Mouse (Mus musculus) neutrophil, adult 83 days (primary cell): Measurements from ENCODE around the gene Cirbp. TPM values are rescaled to one million over a fixed set of nuclear protein-coding genes. Genes with fewer than 3 reads are reported as not detected.

Source experiments
- total RNA-seq, 2 experiments: library from RNA; stranded (reverse); gene quantifications; one replicate each; pipeline ENCODE4 v1.2.4; 2023

The Cirbp gene
- total RNA-seq, result 10 to 100 TPM; 33.5 to 40.3 TPM

GRCm38 (mm10) chr10:80165392-80166128 lies at the start of gene Cirbp:
TSS of gene Cirbp (plus strand) at chr10:80165985.

GRCm38 (mm10) chr10:80138553-80139438 lies 27.0 kb upstream of the Cirbp start, which contains the start of gene Atp5d:
TSS of gene Atp5d (plus strand) at chr10:80138632.

GRCm38 (mm10) chr10:80140666-80141035 lies 25.1 kb upstream of the Cirbp start, which contains the start of gene Cbarp:
TSS of gene Cbarp (minus strand) at chr10:80140835.

GRCm38 (mm10) chr10:80147719-80148601 lies 17.8 kb upstream of the Cirbp start, which contains the start of gene Midn:
TSS of gene Midn (plus strand) at chr10:80148272.

GRCm38 (mm10) chr10:80172527-80173292 lies 6.9 kb downstream of the Cirbp start, which contains the start of gene 1600002K03Rik:
TSS of gene 1600002K03Rik (plus strand) at chr10:80172944.

GRCm38 (mm10) chr10:80179068-80180051 lies 13.6 kb downstream of the Cirbp start, which contains the start of gene Efna2:
TSS of gene Efna2 (plus strand) at chr10:80179482.

Other genes with a start within 250 kb of the Cirbp start
- gene Kiss1r, start 249.0 kb upstream of the Cirbp start, total RNA-seq, result 1 to 10 TPM; 4.2 to 5.2 TPM
- 100 to 1,000 TPM; 448 to 486 TPM for gene R3hdm4, start 244.8 kb upstream of the Cirbp start, total RNA-seq
- 100 to 1,000 TPM; 176 to 193 TPM for gene Arid3a, start 238.9 kb upstream of the Cirbp start, total RNA-seq
- 1 to 10 TPM; 8.5 to 9.7 TPM for gene Wdr18, start 205.8 kb upstream of the Cirbp start, total RNA-seq
- under 1 TPM in 1 of 2 experiments, not detected in 1; 0.20 TPM for gene Grin3b, start 195.3 kb upstream of the Cirbp start, total RNA-seq
- gene Tmem259, start 181.7 kb upstream of the Cirbp start, total RNA-seq, result 10 to 100 TPM; 64.3 to 74.9 TPM
- gene Cnn2, start 177.4 kb upstream of the Cirbp start, total RNA-seq, result 100 to 1,000 TPM; 518 to 532 TPM
- 100 to 1,000 TPM; 108 to 114 TPM for gene Abca7, start 169.5 kb upstream of the Cirbp start, total RNA-seq
- gene Arhgap45, start 149.3 kb upstream of the Cirbp start, total RNA-seq, result 100 to 1,000 TPM; 413 to 426 TPM
- gene Polr2e, start 126.2 kb upstream of the Cirbp start, total RNA-seq, result 10 to 100 TPM; 40.4 to 41.4 TPM
- gene Gpx4, start 118.8 kb upstream of the Cirbp start, total RNA-seq, result 100 to 1,000 TPM; 313 to 334 TPM
- 100 to 1,000 TPM; 125 to 162 TPM for gene Sbno2, start 60.4 kb upstream of the Cirbp start, total RNA-seq
- 100 to 1,000 TPM; 175 to 179 TPM for gene Stk11, start 50.2 kb upstream of the Cirbp start, total RNA-seq
- gene Atp5d, start 27.4 kb upstream of the Cirbp start, total RNA-seq, result 100 to 1,000 TPM; 122 to 126 TPM
- 1 to 10 TPM; 1.3 to 1.7 TPM for gene Cbarp, start 25.1 kb upstream of the Cirbp start, total RNA-seq
- gene Midn, start 17.7 kb upstream of the Cirbp start, total RNA-seq, result 100 to 1,000 TPM; 232 to 270 TPM
- gene 1600002K03Rik, start 7.0 kb downstream of the Cirbp start, total RNA-seq, result 1 to 10 TPM; 5.4 to 6.7 TPM
- gene Efna2, start 13.5 kb downstream of the Cirbp start, total RNA-seq, result under 1 TPM in 1 of 2 experiments, not detected in 1; 0.24 TPM
- gene Mum1, start 60.4 kb downstream of the Cirbp start, total RNA-seq, result 10 to 100 TPM; 32.2 to 32.6 TPM
- 10 to 100 TPM; 62.6 to 65.8 TPM for gene Ndufs7, start 83.1 kb downstream of the Cirbp start, total RNA-seq
- 1 to 10 TPM; 4.8 to 8.8 TPM for gene Gamt, start 95.0 kb downstream of the Cirbp start, total RNA-seq
- 100 to 1,000 TPM in 1 of 2 experiments, 10 to 100 TPM in 1; 96.6 to 113 TPM for gene Dazap1, start 95.5 kb downstream of the Cirbp start, total RNA-seq
- 100 to 1,000 TPM; 865 to 877 TPM for gene Rps15, start 126.5 kb downstream of the Cirbp start, total RNA-seq
- not detected for gene Apc2, start 130.0 kb downstream of the Cirbp start, total RNA-seq
- 10 to 100 TPM; 21.5 to 26.4 TPM for gene 2310011J03Rik, start 154.6 kb downstream of the Cirbp start, total RNA-seq
- gene Pcsk4, start 163.5 kb downstream of the Cirbp start, total RNA-seq, result under 1 TPM in 1 of 2 experiments, not detected in 1; 0.66 TPM
- gene Reep6, start 164.0 kb downstream of the Cirbp start, total RNA-seq, result 1 to 10 TPM; 3.3 to 3.6 TPM
- gene Adamtsl5, start 182.4 kb downstream of the Cirbp start, total RNA-seq, result under 1 TPM; 0.53 to 0.55 TPM
- gene Plk5, start 190.5 kb downstream of the Cirbp start, total RNA-seq, result not detected
- gene Mex3d, start 221.7 kb downstream of the Cirbp start, total RNA-seq, result 1 to 10 TPM; 3.3 to 4.2 TPM
- gene Mbd3, start 233.6 kb downstream of the Cirbp start, total RNA-seq, result 10 to 100 TPM; 41.9 to 49.5 TPM
- gene Uqcr11, start 240.8 kb downstream of the Cirbp start, total RNA-seq, result 100 to 1,000 TPM; 101 to 112 TPM